Mouse (Mus musculus) layer of hippocampus, adult 2 months (tissue): ENCODE measurements around the gene Lamp2. TPM values are rescaled to one million over a fixed set of nuclear protein-coding genes. Genes with fewer than 3 reads are reported as not detected.

Source experiments
- DNase-seq, 2 experiments: peaks; one replicate each; pipeline ENCODE4 v3.0.0; 2022; ENCODE audit warnings: low spot score in 2 of 2
- H3K27ac ChIP-seq: fragments of 200-600 bp; 2 replicates; pipeline ENCODE4 v1.8.1; 2022
- H3K4me3 ChIP-seq: fragments of 200-600 bp; 2 replicates; pipeline ENCODE4 v1.8.1; 2022; ENCODE audit warnings: mild to moderate bottlenecking
- CTCF ChIP-seq: fragments of 200-600 bp; conservative IDR thresholded peaks from 2 replicates; pipeline ENCODE4 v1.8.1; 2022; ENCODE audit warnings: antibody characterized with exemption, mild to moderate bottlenecking, moderate library complexity
- total RNA-seq, 2 experiments: library from RNA; stranded (reverse); gene quantifications; 2 replicates each; pipeline ENCODE4 v1.2.3; 2021

The Lamp2 gene
- total RNA-seq, 2 experiments from 2014 or later, result 67.0 to 69.1 TPM

DNA sequence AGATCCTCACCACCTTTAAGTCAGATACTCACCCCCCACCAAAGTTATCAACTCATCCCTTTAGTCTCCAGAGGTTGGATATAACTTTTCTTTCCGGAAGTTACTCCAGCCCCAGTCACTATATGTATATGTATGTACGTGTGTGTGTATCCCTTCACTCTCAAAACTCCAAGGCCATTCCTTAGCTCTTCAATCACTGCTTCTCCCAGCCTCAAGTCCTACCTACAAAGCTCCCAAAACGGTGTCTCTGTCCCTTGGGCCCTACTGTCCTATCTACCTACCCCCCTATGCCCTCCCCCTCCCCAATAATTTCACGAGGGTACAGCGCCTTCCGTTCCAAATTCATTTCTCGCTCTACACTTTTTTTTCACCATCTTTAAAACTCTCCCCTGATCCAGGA is 780 bp downstream of the Lamp2 start:
- H3K27ac ChIP-seq, result peak overlapping the region; percentile 86
- DNase-seq, result no peak
- H3K4me3 ChIP-seq, result peak overlapping the region; percentile 71
- TF ChIP-seq CTCF, result no peak

DNA sequence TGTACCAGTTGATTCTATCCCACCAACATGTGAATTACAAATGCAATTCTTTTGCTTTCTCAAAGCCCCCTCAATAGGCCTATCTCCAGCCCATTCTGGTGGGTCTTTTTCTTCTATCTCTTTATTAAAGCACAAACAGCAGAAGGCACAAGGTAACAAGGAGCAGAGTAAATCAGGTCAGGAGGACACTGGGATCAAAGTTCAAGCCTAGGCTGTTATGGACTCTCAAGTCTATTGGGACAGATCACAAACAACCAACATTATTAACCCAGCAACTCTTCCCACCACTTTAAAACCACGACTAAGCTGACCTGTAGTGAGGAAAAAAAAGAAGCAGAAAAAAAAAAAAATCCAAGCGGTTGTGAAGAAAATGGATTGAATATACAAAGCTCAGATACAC is 1.4 kb downstream of the Lamp2 start:
- no peak for TF ChIP-seq CTCF
- DNase-seq, result no peak
- no peak overlapping the region for H3K27ac ChIP-seq
- H3K4me3 ChIP-seq, result peak overlapping the region; percentile 71

DNA sequence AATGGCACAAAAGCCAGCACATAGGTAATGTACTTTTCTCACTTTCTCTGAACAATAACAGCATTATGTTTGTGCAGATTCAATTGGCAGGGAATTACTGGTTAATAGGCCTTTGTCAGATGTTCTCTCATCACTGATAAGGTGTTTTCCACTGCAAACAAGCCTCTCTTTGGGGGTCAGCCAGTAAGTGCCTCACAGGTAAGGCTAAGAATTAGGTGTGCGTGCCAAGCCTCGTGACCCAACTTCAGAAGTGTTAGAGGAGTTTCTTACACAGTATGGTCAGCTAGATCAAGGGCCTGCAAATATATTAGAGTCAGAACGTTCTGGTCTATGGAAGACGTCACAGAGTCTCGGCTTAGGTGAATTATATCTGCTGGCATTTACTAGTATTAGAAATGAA is 2.3 kb downstream of the Lamp2 start:
- no peak for DNase-seq
- Histone ChIP-seq H3K27ac (no peak overlapping the region), H3K4me3 (no peak overlapping the region)
- TF ChIP-seq CTCF, result no peak

- DNase-seq, result no peak
- Histone ChIP-seq H3K27ac (no peak overlapping the region), H3K4me3 (no peak overlapping the region)
- no peak for TF ChIP-seq CTCF
Measured at GRCm38 (mm10) chrX:38450476-38450875, 5.8 kb downstream of the Lamp2 start.

GRCm38 (mm10) chrX:38445705-38446104 is 10.5 kb downstream of the Lamp2 start:
- no peak overlapping the region for H3K27ac ChIP-seq
- no peak overlapping the region for H3K4me3 ChIP-seq
- DNase-seq, result no peak
- no peak for TF ChIP-seq CTCF

DNA sequence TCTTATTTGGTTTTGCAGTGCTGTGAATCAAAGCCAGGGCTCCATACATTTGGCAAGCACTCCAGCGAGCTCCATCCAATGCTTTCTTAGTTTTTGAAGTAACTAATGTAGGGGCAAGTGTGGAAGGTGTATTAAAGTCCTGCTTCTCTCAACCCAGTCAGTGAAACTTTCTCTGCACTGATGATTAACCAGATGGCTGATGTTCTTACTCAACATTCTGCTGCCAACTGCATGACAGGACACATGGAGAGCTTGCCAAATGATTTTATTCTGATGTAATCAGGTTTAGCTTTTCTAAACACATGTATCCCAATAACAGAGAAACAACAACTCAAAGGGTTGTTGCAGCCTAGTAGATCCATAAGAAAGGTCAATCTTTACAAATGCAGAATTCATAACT is 13.8 kb downstream of the Lamp2 start:
- TF ChIP-seq CTCF, result no peak
- H3K27ac ChIP-seq, result no peak overlapping the region
- peak in 1 of 2 experiments; percentile 14 for DNase-seq

GRCm38 (mm10) chrX:38439629-38440028 is 16.6 kb downstream of the Lamp2 start:
- TF ChIP-seq CTCF, result no peak
- no peak for DNase-seq
- Histone ChIP-seq H3K4me3 (no peak overlapping the region), H3K27ac (no peak overlapping the region)

More for the DNA sequence above, 13.8 kb downstream of the Lamp2 start:
- H3K4me3 ChIP-seq, result no peak overlapping the region

- H3K27ac ChIP-seq, result peak overlapping the region; percentile 53; the same call in 1 of the 2 replicates
- peak; percentile 90 for TF ChIP-seq CTCF
- no peak overlapping the region for H3K4me3 ChIP-seq
- DNase-seq, result peak; percentile 77 to 83
Measured at GRCm38 (mm10) chrX:38438147-38438791, 18.0 kb downstream of the Lamp2 start.

DNA sequence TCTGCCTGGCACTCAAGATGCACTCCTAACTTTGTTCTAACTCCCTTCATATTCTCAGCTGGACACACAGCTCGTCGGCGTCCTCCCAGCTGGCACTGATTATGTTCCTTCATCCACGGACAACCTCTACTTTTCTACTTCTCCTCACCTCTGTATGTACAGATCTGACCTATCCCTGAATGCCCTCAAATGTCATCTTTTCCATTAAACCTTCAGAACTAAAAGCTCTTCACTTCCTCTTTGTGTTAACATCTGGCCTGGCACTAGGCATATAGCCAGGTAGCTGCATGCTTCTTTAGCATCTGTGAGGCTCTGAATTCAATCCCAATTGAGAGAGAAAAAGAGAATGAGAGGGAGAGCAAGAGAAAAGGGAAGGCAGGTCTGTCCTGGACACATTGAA is 26.8 kb downstream of the Lamp2 start:
- no peak for TF ChIP-seq CTCF
- no peak for DNase-seq
- Histone ChIP-seq H3K27ac (peak overlapping the region; percentile 39; the same call in 1 of the 2 replicates), H3K4me3 (no peak overlapping the region)

DNA sequence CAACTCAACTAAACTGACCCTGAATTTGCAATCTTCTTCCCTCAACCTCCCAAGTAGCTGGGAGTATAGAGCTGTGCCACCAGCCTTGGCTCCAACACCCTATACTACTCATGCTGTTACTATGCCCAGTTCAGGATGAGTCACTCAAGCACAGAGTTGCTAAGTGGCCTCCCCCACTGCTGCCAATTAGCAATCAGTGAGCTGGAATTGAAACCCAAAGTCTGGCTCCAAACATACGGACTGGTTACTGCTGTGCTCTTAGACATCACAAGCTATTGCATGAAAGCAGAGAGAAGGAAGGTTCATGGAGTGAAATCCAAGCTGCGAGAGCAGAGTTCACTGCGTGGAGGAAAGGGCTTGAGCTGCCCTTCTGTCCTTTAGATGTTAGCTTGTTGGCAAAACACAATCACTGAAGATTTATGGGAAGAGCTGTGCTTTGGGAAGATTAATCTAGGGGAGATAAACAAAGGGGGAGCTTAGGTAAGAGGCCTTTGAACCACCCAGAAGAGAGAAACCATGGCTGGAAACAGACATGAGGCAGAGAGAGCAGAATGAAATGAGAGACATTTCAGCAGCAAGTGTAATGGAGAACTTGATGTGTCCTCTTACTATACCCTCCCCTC is 27.3 kb downstream of the Lamp2 start:
- Histone ChIP-seq H3K4me3 (no peak overlapping the region), H3K27ac (peak overlapping the region; percentile 39)
- no peak for TF ChIP-seq CTCF
- peak; percentile 14 to 42 for DNase-seq

DNA sequence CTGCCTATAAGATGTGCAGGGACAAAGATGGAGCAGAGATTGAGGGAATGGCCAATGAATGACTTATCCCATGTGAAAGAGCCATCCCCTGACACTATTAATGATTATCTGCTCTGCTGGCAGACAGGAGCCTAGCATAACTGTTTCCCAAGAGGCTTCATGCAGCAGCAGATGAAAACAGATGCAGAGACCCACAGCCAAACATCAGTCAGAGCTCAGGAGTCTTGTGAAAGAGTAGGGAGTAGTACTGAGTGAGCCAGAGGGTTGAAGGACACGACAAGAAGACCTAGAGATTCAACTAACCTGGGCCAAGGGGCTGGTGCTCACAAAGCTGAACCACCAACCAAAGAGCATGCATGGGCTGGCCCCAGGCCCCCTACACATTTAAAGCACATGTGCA is 30.2 kb downstream of the Lamp2 start:
- TF ChIP-seq CTCF, result no peak
- no peak overlapping the region for H3K4me3 ChIP-seq
- no peak overlapping the region for H3K27ac ChIP-seq
- no peak for DNase-seq

DNA sequence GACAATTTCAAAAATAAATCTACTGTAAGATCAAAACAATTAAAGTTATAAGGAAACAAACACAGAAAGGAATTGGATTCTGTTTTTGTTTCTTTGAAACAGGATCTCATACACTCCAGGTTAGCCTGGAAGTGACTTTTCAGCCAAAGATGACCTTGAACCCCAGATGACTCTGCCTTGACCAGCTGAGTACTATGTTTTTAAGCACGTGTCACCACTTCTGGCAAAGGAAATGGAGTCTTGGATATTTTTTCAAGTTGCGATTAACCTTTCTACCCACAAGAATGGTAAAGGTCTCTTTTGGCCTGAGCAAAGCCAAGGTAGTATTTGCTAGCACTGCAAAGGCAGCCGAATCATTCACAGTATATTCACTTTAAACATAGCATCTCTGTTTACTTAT is 33.2 kb downstream of the Lamp2 start:
- no peak overlapping the region for H3K4me3 ChIP-seq
- DNase-seq, result no peak
- TF ChIP-seq CTCF, result no peak
- no peak overlapping the region for H3K27ac ChIP-seq

DNA sequence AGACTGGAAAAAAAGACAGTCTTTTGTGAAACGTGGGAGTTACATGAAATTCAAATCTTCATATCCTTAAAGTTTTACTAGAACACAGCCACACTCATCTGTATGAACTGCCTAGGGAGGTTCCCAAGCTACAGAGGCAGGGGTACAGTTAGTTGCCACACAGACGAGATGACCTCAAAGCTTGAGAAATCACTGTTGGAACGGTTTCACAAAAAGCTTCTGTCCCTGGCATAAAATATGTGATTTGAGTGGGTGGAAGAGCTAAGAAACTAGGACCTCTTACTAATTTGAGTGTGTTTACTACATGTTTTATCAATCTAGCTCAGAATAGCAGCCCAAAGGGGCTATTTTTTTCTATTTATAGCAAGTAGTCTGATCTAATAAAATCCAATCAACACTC is 33.9 kb downstream of the Lamp2 start:
- no peak for TF ChIP-seq CTCF
- H3K4me3 ChIP-seq, result no peak overlapping the region
- DNase-seq, result no peak
- no peak overlapping the region for H3K27ac ChIP-seq

- H3K27ac ChIP-seq, result peak overlapping the region; percentile 43; the same call in 1 of the 2 replicates
- no peak overlapping the region for H3K4me3 ChIP-seq
- DNase-seq, result peak; percentile 13 to 38
- no peak for TF ChIP-seq CTCF
Measured at GRCm38 (mm10) chrX:38403879-38404278, 52.4 kb downstream of the Lamp2 start.

DNA sequence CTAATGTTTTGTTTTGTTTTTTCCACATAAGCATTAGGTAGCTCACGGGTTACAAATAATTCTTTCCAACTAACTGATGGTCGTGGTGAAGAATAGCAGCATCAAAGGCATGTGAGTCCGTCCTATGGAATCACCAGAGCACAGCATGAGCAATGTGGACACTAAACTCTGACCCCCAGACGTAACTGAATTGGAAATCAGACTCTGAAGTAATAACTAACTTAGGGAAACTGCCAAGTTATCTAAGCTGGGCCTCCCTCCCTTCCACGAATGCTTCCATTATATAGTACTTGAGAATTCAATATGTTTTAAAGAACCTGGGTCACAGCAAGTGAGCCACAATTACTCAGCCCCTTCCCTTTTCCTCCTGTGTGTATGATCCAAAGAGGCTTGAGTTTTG is 53.3 kb downstream of the Lamp2 start:
- H3K4me3 ChIP-seq, result no peak overlapping the region
- TF ChIP-seq CTCF, result no peak

More for the DNA sequence above, 53.3 kb downstream of the Lamp2 start:
- H3K27ac ChIP-seq, result no peak overlapping the region
- no peak for DNase-seq
